Mouse (Mus musculus): Measurements from ENCODE around the gene Gm10801. TPM values are rescaled to one million over a fixed set of nuclear protein-coding genes. Genes with fewer than 3 reads are reported as not detected.
"Not testable (repeated sequence)": the region's sequence is repeated elsewhere in the genome, so short reads cannot be mapped to it uniquely, and the experiment has no call there.

Gene Gm10801
- polyA plus RNA-seq (2014; fragmentation: Nextera tagmentation; extraction: Ambion mirVana): 0.57 and 0.66 TPM in 2 replicates

GRCm38 (mm10) chr2:98661937-98662336 lies at the start of gene Gm10801:
Gene Gm10801, plus strand, starts transcription at chr2:98662237.
- H3K9me3 ChIP-seq (ENCODE audit: control insufficient read depth, low read length); H3K27me3 ChIP-seq (ENCODE audit: control insufficient read depth, insufficient read depth, low read length); ATAC-seq (ENCODE audit: insufficient read depth, low FRiP score, low TSS enrichment); DNase-seq (ENCODE audit: low spot score); H3K27ac ChIP-seq (ENCODE audit: low read depth, low read length); H3K4me3 ChIP-seq (ENCODE audit: low read depth, low read length); H3K9ac ChIP-seq (ENCODE audit: low read length); H3K36me3 ChIP-seq (ENCODE audit: control insufficient read depth, insufficient read depth, low read length); H3K4me2 ChIP-seq (ENCODE audit: low read depth); H3K4me1 ChIP-seq (ENCODE audit: control insufficient read depth, insufficient read depth, low read length): not testable (repeated sequence)
- WGBS: 70% methylated on average over 4 of the region's 5 CpGs

GRCm38 (mm10) chr2:98667201-98667600 lies 5.2 kb downstream of the Gm10801 start, which contains the start of gene Gm10800:
Gene Gm10800, minus strand, starts transcription at chr2:98667301.
- ATAC-seq (ENCODE audit: insufficient read depth, low FRiP score, low TSS enrichment); DNase-seq (ENCODE audit: low spot score): not testable (repeated sequence)

GRCm38 (mm10) chr2:98697533-98697932 lies 35.5 kb downstream of the Gm10801 start:
- Histone ChIP-seq H3K9me3 (ENCODE audit: control insufficient read depth, low read length) (no peaks in the 10 kb centered on the region), H3K4me1 (ENCODE audit: control insufficient read depth, insufficient read depth, low read length) (no peaks in the 10 kb centered on the region), H3K9ac (ENCODE audit: low read length) (no peak overlapping the region), H3K27me3 (ENCODE audit: control insufficient read depth, insufficient read depth, low read length) (no peaks in the 10 kb centered on the region), H3K4me3 (ENCODE audit: low read depth, low read length) (no peak overlapping the region), H3K36me3 (ENCODE audit: control insufficient read depth, insufficient read depth, low read length) (no peaks in the 10 kb centered on the region), H3K4me2 (ENCODE audit: low read depth) (no peak overlapping the region), H3K27ac (ENCODE audit: low read depth, low read length) (no peak overlapping the region)
- ATAC-seq (ENCODE audit: insufficient read depth, low FRiP score, low TSS enrichment) (no peak), DNase-seq (ENCODE audit: low spot score) (no peak)
- 93% methylated on average over 1 of the region's 1 CpGs for WGBS

More at GRCm38 (mm10) chr2:98667201-98667600, 5.2 kb downstream of the Gm10801 start, which contains the start of gene Gm10800:
- not testable (repeated sequence) for H3K4me3 ChIP-seq (ENCODE audit: low read depth, low read length); H3K4me2 ChIP-seq (ENCODE audit: low read depth); H3K27ac ChIP-seq (ENCODE audit: low read depth, low read length); H3K9me3 ChIP-seq (ENCODE audit: control insufficient read depth, low read length); H3K27me3 ChIP-seq (ENCODE audit: control insufficient read depth, insufficient read depth, low read length); H3K9ac ChIP-seq (ENCODE audit: low read length); H3K4me1 ChIP-seq (ENCODE audit: control insufficient read depth, insufficient read depth, low read length); H3K36me3 ChIP-seq (ENCODE audit: control insufficient read depth, insufficient read depth, low read length)
- 84% methylated on average over 4 of the region's 4 CpGs for WGBS

Other genes with a start within 250 kb of the Gm10801 start
- 0.68 and 2.5 TPM in 2 replicates for gene Gm10800, start 5.1 kb downstream of the Gm10801 start, polyA plus RNA-seq (2014; fragmentation: Nextera tagmentation; extraction: Ambion mirVana)